Mouse (Mus musculus) heart, embryonic 16.5 days (tissue): ENCODE measurements around the gene Bpifa6. TPM values are rescaled to one million over a fixed set of nuclear protein-coding genes. Genes with fewer than 3 reads are reported as not detected.

ENCODE experiments used
- ATAC-seq: fragments of 200-750 bp; cut with Nextera tagmentation; replicated peaks from 2 replicates; pipeline ENCODE4 v1.8.0; 2017; ENCODE audit warnings: moderate number of reproducible peaks; ENCODE audit not compliant: insufficient read depth, low FRiP score; ENCODE audit errors: extremely low read depth
- H3K27ac ChIP-seq: fragments of 300-500 bp; sonication (generic); 2 replicates; pipeline ENCODE4 v1.5.1; 2014; ENCODE audit warnings: mild to moderate bottlenecking, low read length, control low read depth, moderate library complexity
- H3K27me3 ChIP-seq: fragments of 300-500 bp; sonication (generic); 2 replicates; pipeline ENCODE4 v1.6.1; 2014; ENCODE audit warnings: low read length, mixed read lengths; ENCODE audit not compliant: control insufficient read depth, insufficient read depth
- H3K36me3 ChIP-seq: fragments of 300-500 bp; sonication (generic); 2 replicates; pipeline ENCODE4 v1.6.1; 2014; ENCODE audit not compliant: control insufficient read depth, insufficient read depth
- H3K4me1 ChIP-seq: fragments of 300-500 bp; sonication (generic); 2 replicates; pipeline ENCODE4 v1.6.1; 2014; ENCODE audit warnings: low read length, mixed read lengths; ENCODE audit not compliant: control insufficient read depth, insufficient read depth
- H3K4me2 ChIP-seq: fragments of 300-500 bp; sonication (generic); 2 replicates; pipeline ENCODE4 v1.6.1; 2014; ENCODE audit warnings: low read depth, mild to moderate bottlenecking, control low read depth, low read length
- H3K4me3 ChIP-seq: fragments of 300-500 bp; sonication (generic); 2 replicates; pipeline ENCODE4 v1.5.1; 2014; ENCODE audit warnings: mild to moderate bottlenecking, control low read depth, low read length
- H3K9ac ChIP-seq: fragments of 300-500 bp; sonication (generic); 2 replicates; pipeline ENCODE4 v1.6.1; 2014; ENCODE audit warnings: low read length, control low read depth
- H3K9me3 ChIP-seq: fragments of 300-500 bp; sonication (generic); replicated peaks from 2 replicates; pipeline ENCODE4 v1.6.1; 2016; ENCODE audit warnings: low read length; ENCODE audit not compliant: control insufficient read depth
- WGBS: fragments of 180-500 bp; shearing (Covaris S2); extraction: QIAGEN DNeasy Blood & Tissue Kit; methylation state at CpG from one replicate; pipeline ENCODE4 v1.1.7; 2014; 5-methylcytosine and 5-hydroxymethylcytosine counted together
- polyA plus RNA-seq: library from polyadenylated mRNA; unstranded; fragments of >200 nt; fragmentation: Nextera tagmentation; extraction: Ambion mirVana; gene quantifications from 2 replicates; pipeline ENCODE4 v1.2.1, GENCODE M21; 2015

Gene Bpifa6
- polyA plus RNA-seq, 1 experiment from 2014 or later: not detected

DNA sequence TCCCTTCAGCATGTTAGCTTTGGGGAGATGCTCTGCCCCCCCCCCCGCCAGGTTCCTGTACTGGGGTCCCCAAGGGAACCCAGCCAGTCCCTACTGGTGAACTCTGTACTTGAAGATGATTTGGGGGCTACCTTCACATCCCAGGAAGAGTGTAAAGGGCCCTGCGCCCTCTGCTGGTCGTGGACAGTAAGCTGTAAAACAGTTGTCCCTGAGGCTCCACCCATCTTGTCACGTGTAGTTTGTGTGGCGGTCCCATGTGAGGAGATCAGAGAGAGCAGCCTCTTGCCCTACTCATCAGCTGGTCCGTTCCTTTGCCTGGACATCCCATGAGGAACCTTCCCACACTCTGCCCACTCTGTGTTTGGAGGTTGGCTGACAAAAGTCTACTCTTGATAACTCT lies 20.9 kb upstream of the Bpifa6 start:
- no peaks in the 10 kb centered on the region for H3K36me3 ChIP-seq
- 6% methylated on average over 6 of the region's 6 CpGs for WGBS
- ATAC-seq: no peak
- no peak overlapping the region for H3K4me3 ChIP-seq
- H3K27ac ChIP-seq: no peak overlapping the region
- no peak overlapping the region for H3K9ac ChIP-seq
- no peak overlapping the region for H3K4me2 ChIP-seq
- no peaks in the 10 kb centered on the region for H3K4me1 ChIP-seq
- H3K9me3 ChIP-seq: no peaks in the 10 kb centered on the region
- H3K27me3 ChIP-seq: no peaks in the 10 kb centered on the region

DNA sequence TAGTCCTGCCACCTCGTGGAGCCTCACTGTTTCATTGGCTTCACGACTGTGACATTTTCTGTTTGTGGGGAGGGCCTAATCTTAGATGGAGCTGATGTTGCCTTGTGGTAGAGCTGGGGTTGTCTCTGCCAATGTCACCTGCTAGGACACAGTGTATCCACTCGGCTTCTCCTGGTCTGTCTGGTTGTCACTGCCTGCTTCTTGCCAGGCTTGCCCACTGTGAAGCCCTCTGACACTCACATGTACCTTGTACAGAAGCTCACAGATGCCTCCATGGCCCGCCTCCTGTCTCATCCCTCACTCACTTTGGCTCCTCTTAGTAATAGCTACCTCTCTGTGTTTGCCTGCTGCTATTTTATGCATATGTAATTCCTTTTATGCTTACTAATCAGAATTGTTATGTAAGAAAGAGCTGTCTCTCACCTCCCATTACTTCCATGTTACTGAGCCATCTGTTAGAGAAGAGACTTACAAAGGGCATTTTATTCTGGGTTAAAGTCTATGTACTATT lies 11.9 kb upstream of the Bpifa6 start:
- H3K27ac ChIP-seq: no peak overlapping the region
- H3K9me3 ChIP-seq: no peaks in the 10 kb centered on the region
- no peak overlapping the region for H3K4me3 ChIP-seq
- ATAC-seq: no peak
- no peaks in the 10 kb centered on the region for H3K27me3 ChIP-seq
- 57% methylated on average over 4 of the region's 4 CpGs for WGBS
- no peaks in the 10 kb centered on the region for H3K4me1 ChIP-seq
- no peak overlapping the region for H3K9ac ChIP-seq
- H3K4me2 ChIP-seq: no peak overlapping the region
- H3K36me3 ChIP-seq: no peaks in the 10 kb centered on the region

DNA sequence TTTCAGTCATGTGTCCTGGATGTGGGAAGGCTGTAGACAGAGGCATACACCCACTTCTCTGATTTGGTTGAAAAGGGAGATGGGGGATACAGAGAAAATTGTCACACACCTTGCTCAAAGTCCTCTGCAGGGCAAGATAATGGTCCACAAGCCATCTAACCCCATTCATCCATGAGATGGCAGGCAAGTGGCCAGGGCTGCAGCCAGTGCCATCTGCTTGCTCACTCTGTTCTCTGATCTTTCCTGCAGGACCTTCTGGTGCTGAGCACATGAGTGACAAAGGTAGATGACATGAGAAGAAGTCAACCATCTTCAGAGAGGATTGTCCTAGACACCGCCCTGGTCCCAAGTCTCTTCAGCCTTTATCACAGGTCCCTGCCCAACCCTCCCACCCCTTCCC lies 11.4 kb upstream of the Bpifa6 start:
- Histone ChIP-seq H3K27me3 (no peaks in the 10 kb centered on the region), H3K4me2 (no peak overlapping the region), H3K4me3 (no peak overlapping the region), H3K9me3 (no peaks in the 10 kb centered on the region), H3K9ac (no peak overlapping the region), H3K36me3 (no peaks in the 10 kb centered on the region), H3K4me1 (no peaks in the 10 kb centered on the region), H3K27ac (no peak overlapping the region)
- ATAC-seq: no peak
- 69% methylated on average over 1 of the region's 1 CpGs for WGBS

DNA sequence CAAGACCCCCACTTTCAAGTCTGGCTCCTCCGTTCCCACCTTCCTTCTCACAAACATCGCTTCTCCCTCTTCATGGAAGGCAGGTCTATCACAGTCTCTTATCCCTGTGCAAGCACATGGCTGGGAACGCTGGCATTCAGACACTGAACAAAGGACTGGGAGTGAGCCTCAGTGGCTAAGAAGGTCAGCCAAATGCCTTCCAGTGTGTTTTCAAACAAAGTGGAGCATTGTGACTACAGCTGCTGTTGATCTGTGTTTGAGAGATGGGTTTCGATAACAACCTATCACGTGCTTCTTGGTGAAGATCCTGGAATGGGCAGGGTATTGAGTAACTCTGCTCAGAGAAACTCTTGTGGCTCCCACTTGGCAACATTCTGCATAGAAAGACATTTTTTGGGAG lies 4.5 kb upstream of the Bpifa6 start:
- Histone ChIP-seq H3K27me3 (no peaks in the 10 kb centered on the region), H3K4me3 (no peak overlapping the region), H3K4me2 (no peak overlapping the region), H3K9ac (no peak overlapping the region), H3K27ac (no peak overlapping the region), H3K9me3 (no peaks in the 10 kb centered on the region), H3K36me3 (no peaks in the 10 kb centered on the region), H3K4me1 (no peaks in the 10 kb centered on the region)
- no peak for ATAC-seq
- 77% methylated on average over 5 of the region's 5 CpGs for WGBS

DNA sequence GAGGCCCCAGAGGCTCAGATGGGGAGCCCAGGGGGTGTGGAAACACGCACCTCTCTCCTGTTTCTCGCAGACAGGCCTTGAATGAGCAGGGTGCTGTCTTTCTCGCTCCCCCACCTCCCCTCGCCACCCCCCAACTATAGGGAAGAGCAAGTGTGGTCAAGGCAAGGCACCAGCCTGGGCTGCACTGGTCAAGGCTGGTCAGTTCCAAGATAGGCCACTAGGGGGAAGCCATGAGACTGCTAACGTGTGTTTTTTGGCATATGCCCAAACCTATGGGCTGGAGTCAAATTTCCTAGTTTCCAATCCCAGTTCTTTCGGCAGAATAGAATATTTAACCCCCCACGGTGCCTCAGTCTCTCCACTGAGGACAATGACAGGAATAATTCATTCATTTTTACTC lies 21.0 kb downstream of the Bpifa6 start:
- no peak for ATAC-seq
- WGBS: 2% methylated on average over 7 of the region's 7 CpGs
- Histone ChIP-seq H3K9me3 (no peaks in the 10 kb centered on the region), H3K4me3 (no peak overlapping the region), H3K27me3 (no peaks in the 10 kb centered on the region), H3K4me1 (no peaks in the 10 kb centered on the region), H3K4me2 (no peak overlapping the region), H3K36me3 (no peaks in the 10 kb centered on the region), H3K27ac (no peak overlapping the region), H3K9ac (no peak overlapping the region)

DNA sequence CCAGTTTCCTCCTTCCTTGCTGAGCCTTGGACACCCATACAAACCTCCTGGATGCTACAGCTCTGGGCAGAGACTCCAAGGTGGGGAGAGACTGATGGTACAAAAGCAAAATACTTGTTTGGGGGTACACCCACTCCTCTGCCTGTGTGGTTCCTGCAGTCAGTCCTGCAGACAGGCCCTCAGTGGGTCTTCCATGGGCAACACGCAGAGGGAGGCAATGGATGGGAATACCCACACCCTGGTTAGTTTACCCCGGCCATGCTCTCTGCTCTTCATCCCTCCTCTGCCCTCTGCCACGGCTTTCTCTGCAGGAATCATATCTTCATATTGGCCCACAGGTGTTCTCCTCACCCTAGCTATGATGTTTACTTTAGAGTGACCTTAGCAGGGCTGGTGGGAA lies 25.8 kb downstream of the Bpifa6 start:
- Histone ChIP-seq H3K36me3 (no peaks in the 10 kb centered on the region), H3K4me3 (no peak overlapping the region), H3K4me2 (no peak overlapping the region), H3K4me1 (no peaks in the 10 kb centered on the region), H3K27me3 (no peaks in the 10 kb centered on the region), H3K9me3 (no peaks in the 10 kb centered on the region), H3K9ac (no peak overlapping the region), H3K27ac (no peak overlapping the region)
- no peak for ATAC-seq
- 70% methylated on average over 3 of the region's 3 CpGs for WGBS

DNA sequence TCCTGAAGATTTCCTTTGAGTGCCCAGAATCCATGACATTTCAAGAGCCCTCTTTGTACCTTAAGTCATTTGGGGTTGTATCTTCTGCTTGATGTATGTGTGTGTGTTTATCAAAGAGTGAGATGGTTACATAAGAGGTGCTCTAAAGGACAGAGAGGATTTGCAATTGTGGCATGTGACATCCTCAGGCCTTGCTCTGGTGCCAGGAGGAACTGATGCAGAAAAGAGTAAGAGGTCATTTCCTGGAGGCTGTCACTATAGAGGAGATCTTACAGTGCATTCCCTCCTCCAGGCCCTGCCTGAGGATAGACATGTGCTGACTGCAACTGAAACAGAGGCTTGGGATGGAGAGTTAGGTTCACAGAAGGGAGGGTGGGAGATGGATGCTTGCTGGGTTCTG lies 26.3 kb downstream of the Bpifa6 start:
- no peak overlapping the region for H3K9ac ChIP-seq

DNA sequence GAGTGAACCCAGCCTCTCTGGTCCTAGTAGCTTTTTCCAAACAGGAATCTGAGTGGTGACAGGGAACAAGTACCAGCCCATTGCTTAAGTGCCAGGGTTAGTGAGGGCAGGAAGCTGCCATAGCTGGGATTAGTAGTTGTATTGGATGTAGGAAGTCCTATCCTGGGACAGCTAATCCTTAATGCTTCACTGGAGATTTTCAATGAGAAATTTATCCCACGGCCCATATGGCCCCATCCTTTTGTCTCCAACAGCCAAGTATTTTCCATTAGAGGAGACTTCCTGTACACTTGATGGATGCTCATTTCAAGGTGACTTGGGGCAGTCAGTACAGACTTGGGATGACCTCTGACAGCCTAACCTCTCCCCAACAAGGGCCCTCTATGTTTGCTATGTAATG lies 29.7 kb downstream of the Bpifa6 start:
- no peaks in the 10 kb centered on the region for H3K4me1 ChIP-seq
- H3K27ac ChIP-seq: no peak overlapping the region
- H3K27me3 ChIP-seq: no peaks in the 10 kb centered on the region
- no peak overlapping the region for H3K9ac ChIP-seq
- 61% methylated on average over 1 of the region's 1 CpGs for WGBS
- no peak overlapping the region for H3K4me2 ChIP-seq
- no peak overlapping the region for H3K4me3 ChIP-seq
- H3K36me3 ChIP-seq: no peaks in the 10 kb centered on the region
- ATAC-seq: no peak
- H3K9me3 ChIP-seq: no peaks in the 10 kb centered on the region

More for the DNA sequence above, 26.3 kb downstream of the Bpifa6 start:
- Histone ChIP-seq H3K4me3 (no peak overlapping the region), H3K36me3 (no peaks in the 10 kb centered on the region), H3K4me2 (no peak overlapping the region), H3K27me3 (no peaks in the 10 kb centered on the region), H3K9me3 (no peaks in the 10 kb centered on the region), H3K27ac (no peak overlapping the region), H3K4me1 (no peaks in the 10 kb centered on the region)
- no peak for ATAC-seq

DNA sequence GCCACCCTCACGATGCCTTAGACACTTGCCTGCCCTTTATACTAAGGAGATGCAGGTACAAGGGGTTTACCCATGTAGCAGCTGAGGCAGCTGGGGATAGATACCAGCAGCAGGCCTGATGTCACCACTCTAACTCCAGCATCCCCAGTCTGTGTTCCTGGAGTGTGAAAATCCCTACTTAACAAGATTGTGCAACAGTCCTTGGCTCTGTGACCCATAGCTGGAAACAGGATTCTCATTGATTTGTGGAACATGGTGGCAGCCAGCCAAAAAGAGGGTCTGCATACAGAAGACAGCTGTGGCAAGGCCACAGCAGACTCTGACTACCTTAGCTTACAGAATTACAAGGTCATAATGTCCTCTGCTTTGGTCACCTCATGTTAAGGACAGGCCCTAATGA lies 30.3 kb downstream of the Bpifa6 start:
- H3K36me3 ChIP-seq: no peaks in the 10 kb centered on the region
- H3K4me1 ChIP-seq: no peaks in the 10 kb centered on the region
- H3K4me3 ChIP-seq: no peak overlapping the region
- no peak overlapping the region for H3K4me2 ChIP-seq
- no peaks in the 10 kb centered on the region for H3K9me3 ChIP-seq
- 58% methylated on average over 1 of the region's 1 CpGs for WGBS
- H3K27ac ChIP-seq: no peak overlapping the region
- no peak overlapping the region for H3K9ac ChIP-seq
- no peak for ATAC-seq
- H3K27me3 ChIP-seq: no peaks in the 10 kb centered on the region

DNA sequence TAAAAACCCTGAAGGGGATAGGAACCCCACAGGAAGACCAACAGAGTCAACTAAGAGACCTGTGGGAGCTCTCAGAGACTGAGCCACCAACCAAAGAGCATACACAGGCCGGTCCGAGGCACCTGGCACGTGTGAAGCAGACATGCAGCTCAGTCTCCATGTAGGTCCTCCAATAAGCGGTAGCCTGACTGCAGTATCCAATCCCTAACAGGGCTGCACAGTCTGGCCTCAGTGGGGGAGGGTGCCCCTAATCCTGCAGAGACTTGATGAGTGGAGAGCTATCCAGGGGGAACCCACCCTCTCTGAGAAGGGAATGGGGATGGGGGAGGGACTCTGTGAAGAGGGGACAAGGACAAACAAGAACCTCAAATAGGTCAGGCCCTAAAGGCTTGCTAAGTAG lies 31.0 kb downstream of the Bpifa6 start:
- no peak for ATAC-seq
- no peaks in the 10 kb centered on the region for H3K4me1 ChIP-seq
- no peak overlapping the region for H3K4me3 ChIP-seq
- H3K27me3 ChIP-seq: no peaks in the 10 kb centered on the region
- WGBS: 76% methylated on average over 4 of the region's 4 CpGs
- no peaks in the 10 kb centered on the region for H3K36me3 ChIP-seq
- H3K9me3 ChIP-seq: no peaks in the 10 kb centered on the region
- H3K4me2 ChIP-seq: no peak overlapping the region
- no peak overlapping the region for H3K9ac ChIP-seq
- H3K27ac ChIP-seq: no peak overlapping the region
